Mouse (Mus musculus): ENCODE measurements around the gene Dtx2.

Gene Dtx2

GRCm38 (mm10) chr5:135994725-135995687 is at the start of gene Dtx2:
Gene Dtx2 (plus strand): TSS chr5:135994800.
- peak; percentile 86 for DNase-seq (ENCODE audit: low spot score)

- DNase-seq (ENCODE audit: low spot score) = no peak
Observed at GRCm38 (mm10) chr5:135945916-135946408, 48.6 kb upstream of the Dtx2 start.

- no peak for DNase-seq (ENCODE audit: low spot score)
Observed at GRCm38 (mm10) chr5:135946621-135947020, 48.0 kb upstream of the Dtx2 start.

- DNase-seq (ENCODE audit: low spot score) = no peak
Observed at GRCm38 (mm10) chr5:135950710-135951412, 43.7 kb upstream of the Dtx2 start.

GRCm38 (mm10) chr5:135951660-135952059 is 42.9 kb upstream of the Dtx2 start:
- no peak for DNase-seq (ENCODE audit: low spot score)

GRCm38 (mm10) chr5:135952830-135953229 is 41.8 kb upstream of the Dtx2 start:
- DNase-seq (ENCODE audit: low spot score) = no peak

- DNase-seq (ENCODE audit: low spot score) = no peak
Observed at GRCm38 (mm10) chr5:135956300-135957206, 38.0 kb upstream of the Dtx2 start.

- DNase-seq (ENCODE audit: low spot score) = peak; percentile 90
Observed at GRCm38 (mm10) chr5:135957207-135957974, 37.2 kb upstream of the Dtx2 start.

- DNase-seq (ENCODE audit: low spot score) = no peak
Observed at GRCm38 (mm10) chr5:135958367-135958766, 36.2 kb upstream of the Dtx2 start.

- DNase-seq (ENCODE audit: low spot score) = no peak
Observed at GRCm38 (mm10) chr5:135959911-135960310, 34.7 kb upstream of the Dtx2 start.

GRCm38 (mm10) chr5:135960909-135961635 is 33.5 kb upstream of the Dtx2 start:
- DNase-seq (ENCODE audit: low spot score) = no peak

- no peak for DNase-seq (ENCODE audit: low spot score)
Observed at GRCm38 (mm10) chr5:135962125-135962491, 32.5 kb upstream of the Dtx2 start.

- peak; percentile 98 for DNase-seq (ENCODE audit: low spot score)
Observed at GRCm38 (mm10) chr5:135962492-135963279, 31.9 kb upstream of the Dtx2 start.

- DNase-seq (ENCODE audit: low spot score) = no peak
Observed at GRCm38 (mm10) chr5:135963280-135963627, 31.3 kb upstream of the Dtx2 start.

- peak; percentile 60 for DNase-seq (ENCODE audit: low spot score)
Observed at GRCm38 (mm10) chr5:135965501-135965930, 29.1 kb upstream of the Dtx2 start.

- DNase-seq (ENCODE audit: low spot score) = no peak
Observed at GRCm38 (mm10) chr5:135966866-135967265, 27.7 kb upstream of the Dtx2 start.

GRCm38 (mm10) chr5:135968781-135969180 is 25.8 kb upstream of the Dtx2 start:
- no peak for DNase-seq (ENCODE audit: low spot score)

- DNase-seq (ENCODE audit: low spot score) = no peak
Observed at GRCm38 (mm10) chr5:135970247-135970646, 24.4 kb upstream of the Dtx2 start.

- no peak for DNase-seq (ENCODE audit: low spot score)
Observed at GRCm38 (mm10) chr5:135971876-135972275, 22.7 kb upstream of the Dtx2 start.

- DNase-seq (ENCODE audit: low spot score) = no peak
Observed at GRCm38 (mm10) chr5:135974365-135974764, 20.2 kb upstream of the Dtx2 start, which contains the start of gene Ssc4d. Gene Ssc4d (minus strand): TSS chr5:135974531.

Data from ovary, postnatal 36 days (tissue).